Mouse (Mus musculus) megakaryocyte, embryonic 14.5 days (primary cell): ENCODE data around the gene Apba1. TPM values are rescaled to one million over a fixed set of nuclear protein-coding genes. Genes with fewer than 3 reads are reported as not detected.

Experiments
- H3K27me3 ChIP-seq: replicated peaks from 2 replicates; pipeline ENCODE3; 2012; ENCODE audit warnings: inconsistent platforms
- H3K36me3 ChIP-seq: replicated peaks from 2 replicates; pipeline ENCODE3; 2012; ENCODE audit warnings: low read length, inconsistent platforms, mixed read lengths
- H3K4me1 ChIP-seq: 2 replicates; pipeline ENCODE4 v1.6.1; 2012; ENCODE audit warnings: inconsistent platforms
- H3K4me3 ChIP-seq: replicated peaks from 2 replicates; pipeline ENCODE3; 2012; ENCODE audit warnings: moderate library complexity, mild to moderate bottlenecking, inconsistent platforms
- H3K9me3 ChIP-seq: 2 replicates; pipeline ENCODE4 v1.6.1; 2012; ENCODE audit warnings: inconsistent platforms
- FLI1 ChIP-seq: IDR thresholded peaks from 2 replicates; pipeline ENCODE4 v1.6.1; 2012; ENCODE audit warnings: low read length, inconsistent platforms, mixed read lengths
- GATA1 ChIP-seq: IDR thresholded peaks from 3 replicates; pipeline ENCODE4 v1.6.1; 2012; ENCODE audit warnings: mixed read lengths, low read length, inconsistent platforms, borderline replicate concordance
- polyA plus RNA-seq: library from polyadenylated mRNA; stranded (reverse); fragments of >175 nt; gene quantifications from 2 replicates; pipeline ENCODE4 v1.2.3, GENCODE M21; 2012; ENCODE audit warnings: low replicate concordance; ENCODE audit not compliant: insufficient read depth

Apba1 gene
- polyA plus RNA-seq, 1 experiment, result 1.00 TPM

- TF ChIP-seq GATA1 (no peak), FLI1 (no peak)
- H3K9me3 ChIP-seq, result no peaks in the 10 kb centered on the region
- H3K4me3 ChIP-seq, result no peak overlapping the region
- no peaks in the 10 kb centered on the region for H3K4me1 ChIP-seq
- H3K36me3 ChIP-seq, result no peaks in the 10 kb centered on the region
- H3K27me3 ChIP-seq, result peaks cover 2% of the 10 kb centered on the region
Observed at GRCm38 (mm10) chr19:23803221-23803870, 44.7 kb downstream of the Apba1 start.

- H3K9me3 ChIP-seq, result no peaks in the 10 kb centered on the region
- H3K4me1 ChIP-seq, result no peaks in the 10 kb centered on the region
- no peak overlapping the region for H3K4me3 ChIP-seq
- TF ChIP-seq GATA1, result no peak
- no peak for TF ChIP-seq FLI1
- H3K36me3 ChIP-seq, result no peaks in the 10 kb centered on the region
- H3K27me3 ChIP-seq, result peaks cover 3% of the 10 kb centered on the region
Observed at GRCm38 (mm10) chr19:23806796-23807195, 48.1 kb downstream of the Apba1 start.

- Histone ChIP-seq H3K27me3 (peaks cover 3% of the 10 kb centered on the region), H3K4me3 (no peak overlapping the region), H3K4me1 (no peaks in the 10 kb centered on the region), H3K36me3 (no peaks in the 10 kb centered on the region), H3K9me3 (no peaks in the 10 kb centered on the region)
- TF ChIP-seq GATA1 (no peak), FLI1 (no peak)
Observed at GRCm38 (mm10) chr19:23807371-23807770, 48.7 kb downstream of the Apba1 start.

GRCm38 (mm10) chr19:23809236-23809635, 50.5 kb downstream of the Apba1 start:
- no peaks in the 10 kb centered on the region for H3K36me3 ChIP-seq
- peaks cover 3% of the 10 kb centered on the region for H3K27me3 ChIP-seq
- no peak for TF ChIP-seq GATA1
- TF ChIP-seq FLI1, result no peak

GRCm38 (mm10) chr19:23810512-23810911, 51.8 kb downstream of the Apba1 start:
- H3K4me3 ChIP-seq, result no peak overlapping the region
- H3K36me3 ChIP-seq, result no peaks in the 10 kb centered on the region
- no peaks in the 10 kb centered on the region for H3K9me3 ChIP-seq
- H3K27me3 ChIP-seq, result peaks cover 3% of the 10 kb centered on the region
- TF ChIP-seq FLI1 (no peak), GATA1 (no peak)
- H3K4me1 ChIP-seq, result peaks cover 6% of the 10 kb centered on the region

More at GRCm38 (mm10) chr19:23809236-23809635, 50.5 kb downstream of the Apba1 start:
- H3K4me3 ChIP-seq, result no peak overlapping the region
- H3K9me3 ChIP-seq, result no peaks in the 10 kb centered on the region
- H3K4me1 ChIP-seq, result no peaks in the 10 kb centered on the region

- H3K4me3 ChIP-seq, result no peak overlapping the region
- no peaks in the 10 kb centered on the region for H3K36me3 ChIP-seq
- H3K9me3 ChIP-seq, result no peaks in the 10 kb centered on the region
- no peak for TF ChIP-seq FLI1
- TF ChIP-seq GATA1, result no peak
- peaks cover 2% of the 10 kb centered on the region for H3K27me3 ChIP-seq
- H3K4me1 ChIP-seq, result peaks cover 7% of the 10 kb centered on the region
Observed at GRCm38 (mm10) chr19:23810976-23811375, 52.3 kb downstream of the Apba1 start.

GRCm38 (mm10) chr19:23816762-23817161, 58.1 kb downstream of the Apba1 start:
- TF ChIP-seq FLI1, result no peak
- no peak for TF ChIP-seq GATA1
- H3K9me3 ChIP-seq, result no peaks in the 10 kb centered on the region
- H3K27me3 ChIP-seq, result no peaks in the 10 kb centered on the region
- H3K4me3 ChIP-seq, result no peak overlapping the region
- peaks cover 7% of the 10 kb centered on the region for H3K4me1 ChIP-seq
- no peaks in the 10 kb centered on the region for H3K36me3 ChIP-seq

GRCm38 (mm10) chr19:23817196-23817595, 58.5 kb downstream of the Apba1 start:
- H3K4me1 ChIP-seq, result peaks cover 7% of the 10 kb centered on the region
- H3K36me3 ChIP-seq, result no peaks in the 10 kb centered on the region
- no peak overlapping the region for H3K4me3 ChIP-seq
- H3K9me3 ChIP-seq, result no peaks in the 10 kb centered on the region
- TF ChIP-seq FLI1 (no peak), GATA1 (no peak)
- H3K27me3 ChIP-seq, result no peaks in the 10 kb centered on the region

- Histone ChIP-seq H3K4me3 (no peak overlapping the region), H3K4me1 (peaks cover 7% of the 10 kb centered on the region), H3K36me3 (no peaks in the 10 kb centered on the region), H3K9me3 (no peaks in the 10 kb centered on the region), H3K27me3 (no peaks in the 10 kb centered on the region)
- TF ChIP-seq FLI1, result no peak
- TF ChIP-seq GATA1, result no peak
Observed at GRCm38 (mm10) chr19:23819882-23820281, 61.2 kb downstream of the Apba1 start.

GRCm38 (mm10) chr19:23822497-23822896, 63.8 kb downstream of the Apba1 start:
- Histone ChIP-seq H3K9me3 (peaks cover 2% of the 10 kb centered on the region), H3K36me3 (no peaks in the 10 kb centered on the region), H3K4me3 (no peak overlapping the region), H3K4me1 (no peaks in the 10 kb centered on the region), H3K27me3 (no peaks in the 10 kb centered on the region)
- TF ChIP-seq GATA1, result no peak
- no peak for TF ChIP-seq FLI1

GRCm38 (mm10) chr19:23823533-23823932, 64.8 kb downstream of the Apba1 start:
- Histone ChIP-seq H3K4me1 (no peaks in the 10 kb centered on the region), H3K27me3 (no peaks in the 10 kb centered on the region), H3K9me3 (peaks cover 12% of the 10 kb centered on the region), H3K4me3 (no peak overlapping the region), H3K36me3 (no peaks in the 10 kb centered on the region)
- TF ChIP-seq FLI1 (no peak), GATA1 (no peak)
